Mouse (Mus musculus) adrenal gland, postnatal 14 days (tissue): ENCODE measurements at regions not wholly inside any gene's neighbourhood (a gene's known extent, or its start where the extent isn't known, plus 50 kb on each side); places are given as distances from the start of the nearest gene placed in this dataset.
"Not testable (repeated sequence)": the region's sequence is repeated elsewhere in the genome, so short reads cannot be mapped to it uniquely, and the experiment has no call there.

Experiments
- DNase-seq: peaks from one replicate; pipeline ENCODE4 v3.0.0; 2021; ENCODE audit warnings: mixed read lengths

- DNase-seq: no peak
These were observed 299.6 kb downstream of the Chl1 start for GRCm38 (mm10) chr6:103809986-103810341.

DNA sequence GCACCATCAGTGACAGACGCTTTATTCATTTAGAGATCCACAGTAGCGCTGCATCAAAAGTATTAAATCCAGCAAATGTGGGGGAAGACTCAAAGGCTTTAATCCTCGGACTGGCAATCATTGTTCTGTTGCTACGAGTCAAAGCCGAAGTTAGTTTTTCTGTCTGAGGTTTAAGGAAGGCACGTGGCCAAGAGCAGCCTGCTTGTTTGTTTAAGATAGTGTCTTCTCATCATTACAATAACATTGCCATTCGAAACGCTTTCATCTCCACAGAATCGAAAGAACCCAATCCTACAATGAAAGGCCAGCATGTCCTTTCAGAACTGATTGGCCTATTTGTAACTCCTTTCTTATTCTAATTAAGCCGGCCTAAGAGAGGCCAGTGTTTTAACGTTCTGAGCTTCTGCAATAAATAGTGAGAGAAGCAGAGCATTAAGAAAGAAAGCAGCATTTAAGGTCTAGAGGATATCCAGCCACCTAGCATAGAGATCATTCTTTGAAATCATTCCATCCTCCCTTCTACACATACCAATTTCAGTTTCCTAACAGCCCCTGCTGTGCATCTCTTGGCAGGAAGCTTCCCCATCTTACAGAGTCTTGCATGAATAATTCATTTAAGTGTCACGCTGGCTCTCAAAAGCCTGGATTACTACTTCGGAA lies 300.1 kb downstream of the Chl1 start:
- no peak for DNase-seq

DNA sequence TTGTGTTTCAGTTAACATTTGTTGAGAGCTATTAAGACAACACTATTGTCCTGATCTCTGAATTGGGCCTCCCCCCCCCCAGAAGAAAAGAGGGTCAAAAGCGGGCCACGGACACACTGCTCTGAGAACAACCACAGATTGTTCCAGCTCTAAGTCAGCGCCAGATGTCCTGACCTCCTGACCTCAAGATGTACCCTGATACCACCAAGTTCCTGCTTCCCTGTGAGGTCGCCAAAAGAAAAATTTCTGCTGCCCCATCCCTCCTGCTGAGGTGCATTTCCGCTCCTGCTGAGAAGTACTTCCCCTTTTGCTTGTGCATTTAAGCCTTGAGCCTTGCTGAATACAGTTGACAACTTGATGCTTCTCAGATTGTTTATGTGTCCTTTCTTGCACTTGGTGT lies 306.0 kb downstream of the Chl1 start:
- not testable (repeated sequence) for DNase-seq

- no peak for DNase-seq
These were observed 315.7 kb downstream of the Chl1 start for GRCm38 (mm10) chr6:103826042-103826441.

DNA sequence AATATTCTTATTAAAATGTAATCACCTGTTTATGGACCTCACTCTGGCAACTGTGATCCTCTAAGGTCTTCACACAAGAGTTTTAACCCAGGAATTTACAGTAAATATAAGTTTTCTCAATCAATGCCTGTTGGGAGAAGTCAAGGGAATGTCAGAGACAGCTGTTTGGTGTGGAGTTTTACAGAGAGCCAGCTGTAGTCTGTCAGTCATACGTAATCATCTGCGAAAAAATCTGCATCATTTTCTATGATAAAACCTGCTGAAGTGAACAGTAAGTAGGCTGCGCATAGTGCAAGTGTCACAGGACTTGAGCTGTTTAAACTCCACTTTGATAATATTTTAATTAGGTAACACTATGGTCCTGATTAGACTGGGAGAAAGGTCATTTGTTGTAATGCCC lies 317.2 kb downstream of the Chl1 start:
- no peak for DNase-seq

DNA sequence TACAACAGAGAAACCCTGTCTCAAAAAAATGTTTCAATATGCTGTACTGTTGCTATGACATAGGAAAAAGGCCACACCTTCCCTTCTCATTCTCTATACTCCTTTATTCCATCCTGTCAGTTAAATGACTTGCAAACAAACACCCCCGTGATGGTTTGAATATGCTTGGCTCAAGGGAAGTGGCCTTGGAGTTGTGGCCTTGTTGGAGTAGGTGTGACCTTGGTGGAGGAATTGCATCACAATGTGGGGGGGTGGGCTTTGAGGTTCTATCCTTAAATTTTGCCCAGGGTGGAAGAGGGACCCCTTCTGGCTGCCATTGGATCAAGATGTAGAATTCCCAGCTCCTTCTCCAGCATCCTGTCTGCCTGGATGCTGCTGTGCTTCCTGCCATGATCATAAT lies 318.5 kb downstream of the Chl1 start:
- no peak for DNase-seq

DNA sequence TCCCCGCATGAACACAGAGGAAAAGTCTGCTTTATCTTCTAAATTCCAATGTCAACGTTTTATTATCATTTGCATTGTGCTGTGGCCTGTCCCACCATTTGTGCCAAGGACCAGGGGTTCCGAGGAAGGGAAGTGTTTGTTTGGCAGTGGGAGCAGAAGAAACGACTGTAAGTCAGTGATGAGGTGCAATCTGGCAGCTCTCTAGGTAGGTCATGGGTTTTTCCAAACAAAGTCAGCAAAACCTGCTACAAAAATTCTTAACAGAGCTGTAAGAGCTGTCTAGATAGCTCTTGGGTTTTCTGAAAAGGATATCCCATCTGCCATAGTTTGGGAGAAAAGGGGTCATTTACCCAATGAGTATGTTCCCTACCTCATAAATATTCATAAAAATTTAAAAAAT lies 321.9 kb downstream of the Chl1 start:
- DNase-seq: no peak

DNA sequence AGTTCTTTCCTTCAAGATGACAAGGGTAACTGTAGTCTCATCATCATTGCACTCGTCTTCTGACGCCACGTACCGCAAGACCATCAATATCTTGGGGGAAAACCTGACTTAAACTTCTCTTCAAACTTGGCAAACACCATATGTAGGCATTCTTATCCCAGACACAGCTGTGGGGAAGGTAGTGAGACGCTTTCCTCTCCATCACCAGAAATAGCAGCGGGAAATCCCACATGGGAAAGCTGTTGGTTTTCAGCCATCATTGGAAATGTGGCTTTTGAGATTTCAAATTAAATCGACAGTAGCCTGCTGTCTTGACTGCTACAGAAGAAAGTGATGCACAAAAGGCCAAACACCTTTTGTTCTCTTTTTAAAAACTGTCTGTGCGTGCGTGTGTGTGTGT lies 322.4 kb downstream of the Chl1 start:
- DNase-seq: no peak

GRCm38 (mm10) chr6:103833501-103834132 lies 323.2 kb downstream of the Chl1 start:
- DNase-seq: peak; percentile 64

DNA sequence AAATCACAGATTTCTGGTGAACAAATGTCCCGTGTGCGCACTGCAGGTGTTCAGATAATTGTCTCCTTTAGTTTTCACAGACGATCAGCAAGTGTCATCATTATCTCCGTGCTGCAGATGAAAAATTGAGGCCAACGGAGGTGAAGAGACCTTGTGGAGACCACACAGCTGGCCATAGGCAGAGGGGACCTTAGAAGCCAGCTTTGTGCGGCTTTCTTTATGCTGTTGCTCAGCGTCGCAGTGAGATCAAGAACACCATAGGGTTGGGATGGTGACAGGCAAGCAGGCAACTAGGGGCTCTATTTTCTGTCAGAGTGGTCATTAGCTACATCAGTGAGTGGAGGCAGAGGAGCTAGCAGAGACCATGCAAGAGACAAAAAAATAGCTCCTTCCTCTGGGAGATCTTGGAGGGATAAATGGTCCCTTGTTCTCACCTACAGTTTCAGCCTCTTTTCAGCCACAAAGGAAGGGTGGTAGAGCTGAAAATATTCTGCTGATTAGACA lies 324.4 kb downstream of the Chl1 start:
- no peak for DNase-seq

DNA sequence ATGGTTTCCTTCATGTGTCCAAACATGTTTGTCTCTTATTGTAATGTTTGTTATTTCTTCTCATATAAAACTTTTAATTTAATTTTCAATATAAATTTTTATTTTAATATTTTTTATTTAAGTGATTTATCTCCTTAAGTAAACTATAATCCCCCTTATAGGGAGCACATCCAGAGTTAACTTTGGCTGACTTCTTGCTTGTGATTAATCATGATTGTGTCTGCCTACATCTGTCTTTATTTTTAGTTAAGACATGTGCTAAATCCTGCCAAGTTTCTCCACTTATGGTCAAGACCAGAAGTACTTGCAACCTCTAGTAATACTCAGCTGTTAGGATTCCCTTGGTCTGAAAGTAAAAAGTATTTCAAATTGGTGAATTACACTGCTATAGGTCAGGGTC lies 349.4 kb downstream of the Chl1 start:
- no peak for DNase-seq

DNA sequence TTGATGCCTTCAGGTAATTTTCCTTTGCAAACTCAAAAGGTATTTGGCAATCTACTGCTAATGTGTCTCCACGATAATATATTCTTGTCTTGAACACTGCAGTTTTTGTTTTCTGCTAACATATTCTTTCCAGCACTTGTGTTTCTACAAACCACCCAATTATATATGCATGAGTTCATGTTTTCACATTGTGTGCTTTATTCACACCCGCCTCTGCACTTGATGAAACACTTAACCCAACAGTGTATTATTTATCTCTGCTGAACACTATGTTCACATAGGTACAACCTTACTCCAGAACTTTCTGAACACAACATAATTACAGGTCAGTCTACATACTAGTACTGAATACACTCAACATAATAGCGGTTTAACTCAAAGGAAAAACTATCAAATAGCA lies 383.1 kb downstream of the Chl1 start:
- no peak for DNase-seq

GRCm38 (mm10) chr6:103924504-103924903 lies 414.1 kb downstream of the Chl1 start:
- DNase-seq: no peak

DNA sequence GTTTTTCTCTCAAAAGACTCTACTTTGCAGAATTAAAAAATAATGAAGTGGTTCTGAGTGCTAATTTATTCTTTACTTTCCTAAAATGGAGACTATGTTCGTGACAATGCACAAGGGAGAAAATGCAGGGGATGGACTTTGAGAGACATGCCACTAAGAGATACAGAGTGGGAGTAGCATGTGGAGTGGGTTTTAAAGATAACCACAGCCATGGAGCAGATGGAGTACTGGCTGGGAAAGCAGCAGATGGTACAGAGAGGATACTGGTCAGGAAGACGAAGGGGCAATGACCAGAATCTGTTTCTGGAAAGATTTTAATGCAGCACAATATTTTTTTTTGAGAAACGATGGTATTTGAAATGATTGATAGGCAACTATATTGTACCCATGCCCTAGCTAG lies 416.7 kb downstream of the Chl1 start:
- DNase-seq: no peak

GRCm38 (mm10) chr6:103940345-103940744 lies 430.0 kb downstream of the Chl1 start:
- DNase-seq: no peak

DNA sequence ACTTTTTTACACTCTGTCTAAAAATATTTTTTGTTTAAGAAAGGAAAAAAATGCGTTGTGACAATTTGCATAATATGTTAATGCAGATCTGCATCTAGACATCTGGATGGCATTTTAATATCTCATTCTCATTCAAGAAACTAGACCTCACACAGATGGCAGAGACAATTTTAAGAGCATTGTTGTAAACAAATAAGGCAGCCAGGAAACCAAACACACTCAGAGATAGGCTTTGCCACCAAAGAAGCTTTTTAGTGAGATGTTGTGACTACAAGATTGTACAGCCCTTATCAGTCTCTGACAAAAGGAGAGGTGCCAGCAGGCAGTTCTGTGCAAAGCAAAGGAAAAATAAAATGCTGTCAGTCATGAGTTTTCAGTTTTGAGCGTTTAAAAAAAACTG lies 434.0 kb downstream of the Chl1 start:
- no peak for DNase-seq

GRCm38 (mm10) chr6:103947474-103947873 lies 437.1 kb downstream of the Chl1 start:
- DNase-seq: no peak

GRCm38 (mm10) chr6:103953134-103953771 lies 442.9 kb downstream of the Chl1 start:
- no peak for DNase-seq

DNA sequence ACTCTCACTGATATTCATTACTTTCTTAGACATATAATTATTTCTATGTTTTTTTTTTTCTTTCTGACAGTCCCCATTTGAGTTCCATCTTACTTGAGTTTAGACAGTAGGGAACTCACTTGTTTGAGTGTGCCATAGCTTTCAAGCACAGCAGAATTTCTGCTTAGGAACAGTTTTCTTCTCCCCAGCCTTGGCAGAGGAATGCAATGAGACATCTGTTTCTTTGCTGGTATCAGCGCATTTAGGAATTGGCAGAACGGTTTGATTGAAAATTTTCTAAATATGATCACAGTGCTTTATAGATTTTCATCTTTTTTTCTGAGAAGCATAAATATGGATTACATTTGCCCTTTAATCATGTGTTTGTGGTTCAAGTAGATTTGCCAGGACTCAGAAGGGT lies 448.6 kb downstream of the Chl1 start:
- no peak for DNase-seq

- DNase-seq: no peak
These were observed 457.5 kb downstream of the Chl1 start for GRCm38 (mm10) chr6:103967811-103968420.

GRCm38 (mm10) chr6:103999186-103999585 lies 488.8 kb downstream of the Chl1 start:
- no peak for DNase-seq

DNA sequence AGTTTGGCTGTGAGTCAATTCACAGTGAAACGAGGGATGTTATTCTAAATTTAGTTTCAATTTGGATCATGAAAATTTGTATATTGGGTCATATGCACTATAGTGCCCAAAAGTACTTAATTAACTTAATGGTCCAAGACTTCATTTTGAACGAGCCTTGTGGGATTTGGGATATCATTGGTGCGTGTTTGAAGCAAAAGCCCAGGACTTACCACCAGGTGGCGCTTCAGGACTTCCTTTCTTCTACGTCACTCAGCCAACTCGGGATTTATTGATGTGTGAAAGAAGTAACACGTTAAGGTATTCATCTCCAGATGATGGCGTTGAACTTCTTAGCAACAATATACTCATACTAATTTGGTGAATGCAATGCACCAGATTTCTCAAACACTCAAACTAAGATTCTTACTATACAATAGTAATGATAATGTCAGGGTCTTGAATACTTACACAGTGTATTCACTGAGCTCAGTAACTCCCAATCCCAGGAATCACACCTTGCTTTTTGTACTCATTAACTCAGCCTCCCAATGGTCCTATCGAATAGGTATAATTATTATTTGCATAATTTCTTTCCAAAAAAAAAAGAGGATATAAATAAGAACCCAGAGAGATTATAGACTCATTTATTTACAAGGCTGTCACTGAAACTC lies 464.0 kb upstream of the Cntn6 start:
- DNase-seq: peak; percentile 71

GRCm38 (mm10) chr6:104038853-104039252 lies 453.7 kb upstream of the Cntn6 start:
- no peak for DNase-seq
